7 mouse cellular contexts compared by ENCODE assay signal in genomic region chr3:96727828-96728633, GRCm38 (mm10). TPM values are rescaled to one million over a fixed set of nuclear protein-coding genes. Genes with fewer than 3 reads are reported as not detected.
DNase-seq lines count a peak whose midpoint lies in the region; ATAC-seq and TF ChIP-seq lines count a peak whose summit lies in the region.

No protein-coding gene starts in this region.

- peak; percentile 16; the same call in 1 of the 2 replicates for ATAC-seq in heart, embryonic 14.5 days (ENCODE audit: insufficient number of reproducible peaks, insufficient read depth, low FRiP score, low read depth)
- ATAC-seq in liver, embryonic 15.5 days (ENCODE audit: insufficient read depth): peak; percentile 35; the same call in 1 of the 2 replicates

- no peaks in the 10 kb centered on the region for H3K9me3 ChIP-seq in heart, embryonic 14.5 days (ENCODE audit: control insufficient read depth, low read length)
- no peaks in the 10 kb centered on the region for H3K9me3 ChIP-seq in liver, embryonic 15.5 days (replicated peaks)

- H3K4me3 ChIP-seq in spleen, adult 2 months (ENCODE audit: extremely low read depth, insufficient read depth, insufficient read length): peak overlapping the region; percentile 83
- H3K4me3 ChIP-seq in brown adipose tissue, adult 24 weeks (ENCODE audit: insufficient read depth, low read depth, low read length): peak overlapping the region; percentile 92
- H3K4me3 ChIP-seq in heart, embryonic 14.5 days (ENCODE audit: control insufficient read depth in 1 of 2, insufficient read depth in 1 of 2, low read depth in 1 of 2, low read length in 2 of 2): peak overlapping the region; percentile 89 to 96
- H3K4me3 ChIP-seq in liver, embryonic 15.5 days (replicated peaks): peak overlapping the region; percentile 93

- peaks cover 5% of the 10 kb centered on the region for H3K4me1 ChIP-seq in spleen, adult 2 months (ENCODE audit: control insufficient read depth, insufficient read depth, insufficient read length)
- H3K4me1 ChIP-seq in brown adipose tissue, adult 24 weeks (ENCODE audit: control insufficient read depth, insufficient read depth, insufficient read length, low read length): peaks cover 9% of the 10 kb centered on the region
- peaks cover 5 to 40% of the 10 kb centered on the region in 2 experiments for H3K4me1 ChIP-seq in heart, embryonic 14.5 days (ENCODE audit: control insufficient read depth in 2 of 2, insufficient read depth in 2 of 2, low read length in 2 of 2)
- peaks cover 39% of the 10 kb centered on the region for H3K4me1 ChIP-seq in liver, embryonic 15.5 days (replicated peaks)

- H3K27me3 ChIP-seq in spleen, adult 2 months (ENCODE audit: control insufficient read depth, insufficient read depth, low read length): no peaks in the 10 kb centered on the region
- H3K27me3 ChIP-seq in heart, embryonic 14.5 days (ENCODE audit: control insufficient read depth, insufficient read depth, low read length): no peaks in the 10 kb centered on the region
- H3K27me3 ChIP-seq in liver, embryonic 15.5 days: no peaks in the 10 kb centered on the region
- H3K27me3 ChIP-seq in splenic B cell, adult 2 months (ENCODE audit: control insufficient read depth, insufficient read depth, low read length, poor library complexity, severe bottlenecking): no peaks in the 10 kb centered on the region

- WGBS in spleen, adult 2 months: under 1% methylated on average over 42 of the region's 42 CpGs
- WGBS in heart, embryonic 14.5 days: under 1% methylated on average over 41 of the region's 42 CpGs
- under 1% methylated on average over 42 of the region's 42 CpGs for WGBS in liver, embryonic 15.5 days (ENCODE audit: insufficient replicate concordance)

- peak overlapping the region; percentile 93 for H3K9ac ChIP-seq in heart, embryonic 14.5 days (ENCODE audit: low read length)
- H3K9ac ChIP-seq in liver, embryonic 15.5 days: peak overlapping the region; percentile 94

- peak overlapping the region; percentile 79 for H3K4me2 ChIP-seq in heart, embryonic 14.5 days (ENCODE audit: low read length)
- peak overlapping the region; percentile 81 for H3K4me2 ChIP-seq in liver, embryonic 15.5 days

- TF ChIP-seq POLR2A in spleen, adult 2 months (IDR thresholded peaks at IDR 0.05; ENCODE audit: low read depth, low read length): no peak

- DNase-seq in spleen, adult 2 months (ENCODE audit: low read depth in 1 of 2, low spot score in 2 of 2): peak in 1 of 2 experiments; percentile 26
- no peak for DNase-seq in spleen, adult 12 weeks (ENCODE audit: low spot score)
- DNase-seq in splenic B cell, adult 2 months (ENCODE audit: low read depth, low spot score): peak; percentile 32
- DNase-seq in right cerebral cortex, postnatal 10 days (ENCODE audit: low spot score in 2 of 2): no peak

- no peak for TF ChIP-seq CTCF in spleen, adult 2 months (IDR thresholded peaks at IDR 0.05; ENCODE audit: extremely low read depth, insufficient read depth, insufficient read length, insufficient replicate concordance)

- H3K27ac ChIP-seq in spleen, adult 2 months (ENCODE audit: insufficient read depth, low read length): peak overlapping the region; percentile 89
- peak overlapping the region; percentile 78 for H3K27ac ChIP-seq in brown adipose tissue, adult 24 weeks (replicated peaks; ENCODE audit: low read depth, low read length)
- peak overlapping the region; percentile 74 to 88 for H3K27ac ChIP-seq in heart, embryonic 14.5 days (replicated peaks in 1 of 2; ENCODE audit: control insufficient read depth in 1 of 2, insufficient read depth in 1 of 2, low read depth in 2 of 2, low read length in 2 of 2)
- H3K27ac ChIP-seq in liver, embryonic 15.5 days (replicated peaks): peak overlapping the region; percentile 88

- peaks cover 6% of the 10 kb centered on the region for H3K36me3 ChIP-seq in spleen, adult 2 months (ENCODE audit: control insufficient read depth, insufficient read depth, low read length)
- peaks cover 12% of the 10 kb centered on the region for H3K36me3 ChIP-seq in heart, embryonic 14.5 days (ENCODE audit: control insufficient read depth, insufficient read depth, low read length)
- peaks cover 9% of the 10 kb centered on the region for H3K36me3 ChIP-seq in liver, embryonic 15.5 days (replicated peaks)
- no peaks in the 10 kb centered on the region for H3K36me3 ChIP-seq in splenic B cell, adult 2 months (ENCODE audit: control insufficient read depth, insufficient read depth, low read length, poor library complexity, severe bottlenecking)

RNA-seq across cellular contexts. Expression of gene Rnf115, which starts 0.6 kb away (rescaled TPM):
- polyA plus RNA-seq in spleen, adult 2 months (2012; rRNA removed): 11.3 and 15.1 TPM in 2 replicates
- polyA plus RNA-seq in brown adipose tissue, adult 24 weeks (2012; ENCODE audit: insufficient read depth, insufficient read length, missing spikeins): 23.6 and 25.6 TPM in 2 replicates
- 41.2 and 42.0 TPM in 2 replicates for polyA plus RNA-seq in heart, embryonic 14.5 days (2014; fragmentation: Nextera tagmentation; extraction: Ambion mirVana)
- polyA plus RNA-seq in liver, embryonic 15.5 days (2015; fragmentation: Nextera tagmentation; extraction: Ambion mirVana): 26.4 and 27.8 TPM in 2 replicates

RNA-seq across cellular contexts. Expression of gene Polr3c, which starts 0.6 kb away (rescaled TPM):
- polyA plus RNA-seq in spleen, adult 2 months (2012; rRNA removed): 24.8 and 26.8 TPM in 2 replicates
- polyA plus RNA-seq in brown adipose tissue, adult 24 weeks (2012; ENCODE audit: insufficient read depth, insufficient read length, missing spikeins): 23.7 and 25.5 TPM in 2 replicates
- 27.0 and 27.1 TPM in 2 replicates for polyA plus RNA-seq in heart, embryonic 14.5 days (2014; fragmentation: Nextera tagmentation; extraction: Ambion mirVana)
- 19.8 and 21.3 TPM in 2 replicates for polyA plus RNA-seq in liver, embryonic 15.5 days (2015; fragmentation: Nextera tagmentation; extraction: Ambion mirVana)

RNA-seq across cellular contexts. Expression of gene Nudt17, which starts 19.7 kb away (rescaled TPM):
- polyA plus RNA-seq in spleen, adult 2 months (2012; rRNA removed): 4.5 and 4.8 TPM in 2 replicates
- polyA plus RNA-seq in brown adipose tissue, adult 24 weeks (2012; ENCODE audit: insufficient read depth, insufficient read length, missing spikeins): 4.4 and 5.3 TPM in 2 replicates
- polyA plus RNA-seq in heart, embryonic 14.5 days (2014; fragmentation: Nextera tagmentation; extraction: Ambion mirVana): 8.0 and 8.8 TPM in 2 replicates
- 1.0 and 1.3 TPM in 2 replicates for polyA plus RNA-seq in liver, embryonic 15.5 days (2015; fragmentation: Nextera tagmentation; extraction: Ambion mirVana)

RNA-seq across cellular contexts. Expression of gene Pias3, which starts 31.8 kb away (rescaled TPM):
- polyA plus RNA-seq in spleen, adult 2 months (2012; rRNA removed): 30.9 and 31.0 TPM in 2 replicates
- polyA plus RNA-seq in brown adipose tissue, adult 24 weeks (2012; ENCODE audit: insufficient read depth, insufficient read length, missing spikeins): 8.2 and 9.0 TPM in 2 replicates
- polyA plus RNA-seq in heart, embryonic 14.5 days (2014; fragmentation: Nextera tagmentation; extraction: Ambion mirVana): 26.8 and 30.6 TPM in 2 replicates
- polyA plus RNA-seq in liver, embryonic 15.5 days (2015; fragmentation: Nextera tagmentation; extraction: Ambion mirVana): 5.8 and 6.1 TPM in 2 replicates

RNA-seq across cellular contexts. Expression of gene Ankrd35, which starts 58.1 kb away (rescaled TPM):
- polyA plus RNA-seq in spleen, adult 2 months (2012; rRNA removed): 0.74 and 0.97 TPM in 2 replicates
- polyA plus RNA-seq in brown adipose tissue, adult 24 weeks (2012; ENCODE audit: insufficient read depth, insufficient read length, missing spikeins): 0.29 TPM in 1 of 2 replicates, not detected in the other
- 0.09 and 0.23 TPM in 2 replicates for polyA plus RNA-seq in heart, embryonic 14.5 days (2014; fragmentation: Nextera tagmentation; extraction: Ambion mirVana)
- polyA plus RNA-seq in liver, embryonic 15.5 days (2015; fragmentation: Nextera tagmentation; extraction: Ambion mirVana): 0.33 and 0.53 TPM in 2 replicates
